Comparison of ENCODE assay signal across 8 mouse cellular contexts in genomic region chr2:153032083-153032842, GRCm38 (mm10). TPM values are rescaled to one million over a fixed set of nuclear protein-coding genes. Genes with fewer than 3 reads are reported as not detected.
DNase-seq lines count a peak whose midpoint lies in the region; ATAC-seq and TF ChIP-seq lines count a peak whose summit lies in the region.

No protein-coding gene starts in this region.

- intact Hi-C loops in heart, adult 2 months (cut with DNase I) = no loop called here

- no peaks in the 10 kb centered on the region for H3K9me3 ChIP-seq in neural tube, embryonic 14.5 days (ENCODE audit: control insufficient read depth, low read length)

- WGBS in heart, adult 2 months = 3% methylated on average over 48 of the region's 58 CpGs
- 2% methylated on average over 50 of the region's 58 CpGs for WGBS in kidney, adult 2 months
- 3% methylated on average over 57 of the region's 58 CpGs for WGBS in lung, adult 2 months
- whole genome bisulfite sequencing in neural tube, embryonic 14.5 days = 1% methylated on average over 44 of the region's 58 CpGs

- ATAC-seq in neural tube, embryonic 14.5 days (ENCODE audit: low read depth) = peak; percentile 73

- TF ChIP-seq EP300 in heart, adult 2 months (IDR thresholded peaks at IDR 0.05; ENCODE audit: insufficient read depth, low read depth, low read length) = no peak

- no peak overlapping the region for H3K27ac ChIP-seq in cortical plate, adult 2 months (ENCODE audit: insufficient read depth, low read length)
- H3K27ac ChIP-seq in heart, adult 2 months = no peak overlapping the region
- H3K27ac ChIP-seq in kidney, adult 2 months (ENCODE audit: insufficient read depth, low read depth, low read length) = no peak overlapping the region
- H3K27ac ChIP-seq in neural tube, embryonic 14.5 days (ENCODE audit: low read depth, low read length) = peak overlapping the region; percentile 86

- no peaks in the 10 kb centered on the region for H3K36me3 ChIP-seq in heart, adult 2 months (ENCODE audit: control insufficient read depth, insufficient read depth, low read length)
- no peaks in the 10 kb centered on the region for H3K36me3 ChIP-seq in kidney, adult 2 months (ENCODE audit: control insufficient read depth, insufficient read depth, low read length)
- H3K36me3 ChIP-seq in neural tube, embryonic 14.5 days (ENCODE audit: control insufficient read depth, insufficient read depth, low read length) = no peaks in the 10 kb centered on the region

- no peaks in the 10 kb centered on the region for H3K79me2 ChIP-seq in heart, adult 2 months (replicated peaks; ENCODE audit: control insufficient read depth, insufficient read depth, low read length)

- TF ChIP-seq POLR2A in cortical plate, adult 2 months (IDR thresholded peaks at IDR 0.05; ENCODE audit: extremely low read depth, insufficient read depth, low read length) = no peak
- no peak for TF ChIP-seq POLR2A in heart, adult 2 months (IDR thresholded peaks at IDR 0.05; ENCODE audit: insufficient read depth, low read depth, low read length)
- no peak for TF ChIP-seq POLR2A in kidney, adult 2 months (IDR thresholded peaks at IDR 0.05; ENCODE audit: low read depth, low read length)
- no peak for TF ChIP-seq POLR2A in lung, adult 2 months (IDR thresholded peaks at IDR 0.05; ENCODE audit: borderline replicate concordance, extremely low read depth, low read depth, low read length)

- H3K27me3 ChIP-seq in heart, adult 2 months (ENCODE audit: control insufficient read depth, insufficient read depth, low read length) = peaks cover 8% of the 10 kb centered on the region
- no peaks in the 10 kb centered on the region for H3K27me3 ChIP-seq in kidney, adult 2 months (replicated peaks; ENCODE audit: control insufficient read depth, insufficient read depth, low read length)
- H3K27me3 ChIP-seq in neural tube, embryonic 14.5 days (ENCODE audit: control insufficient read depth, insufficient read depth, low read length) = no peaks in the 10 kb centered on the region; the same call in 1 of the 2 replicates

- DNase-seq in right cerebral cortex, postnatal 10 days (ENCODE audit: low spot score in 2 of 2) = peak; percentile 60 to 75
- no peak for DNase-seq in right cerebral cortex, adult 2 months (ENCODE audit: low spot score in 2 of 2)
- DNase-seq in heart, adult 2 months = peak; percentile 57 to 81
- DNase-seq in kidney, adult 2 months = peak; percentile 60
- DNase-seq in lung, adult 2 months = peak; percentile 70
- peak; percentile 92 for DNase-seq in thymus, postnatal 14 days

- peak overlapping the region; percentile 89 for H3K4me2 ChIP-seq in neural tube, embryonic 14.5 days (ENCODE audit: low read depth, low read length)

- H3K4me1 ChIP-seq in cortical plate, adult 2 months (ENCODE audit: control insufficient read depth, insufficient read depth, low read length) = 0 out of 2 replicates have a peak, but pooled peaks cover 2% of the 10 kb centered on the region
- H3K4me1 ChIP-seq in heart, adult 2 months (ENCODE audit: control insufficient read depth, insufficient read depth, low read length) = no peaks in the 10 kb centered on the region
- H3K4me1 ChIP-seq in kidney, adult 2 months (ENCODE audit: control insufficient read depth, insufficient read depth, low read length) = no peaks in the 10 kb centered on the region
- no peaks in the 10 kb centered on the region for H3K4me1 ChIP-seq in lung, adult 2 months (ENCODE audit: control insufficient read depth, insufficient read depth, low read length)
- peaks cover 28% of the 10 kb centered on the region for H3K4me1 ChIP-seq in neural tube, embryonic 14.5 days (ENCODE audit: control insufficient read depth, insufficient read depth, low read length)

- no peak for TF ChIP-seq CTCF in cortical plate, adult 2 months (IDR thresholded peaks at IDR 0.05; ENCODE audit: extremely low read depth, insufficient read depth, low read length)
- TF ChIP-seq CTCF in heart, adult 2 months (IDR thresholded peaks at IDR 0.05) = no peak
- TF ChIP-seq CTCF in kidney, adult 2 months (conservative IDR thresholded peaks at IDR 0.05; ENCODE audit: insufficient read depth, insufficient read length, low read depth, low read length) = no peak
- no peak for TF ChIP-seq CTCF in lung, adult 2 months (IDR thresholded peaks at IDR 0.05; ENCODE audit: insufficient read depth, low read length)

- H3K4me3 ChIP-seq in cortical plate, adult 2 months (ENCODE audit: insufficient read depth, low read length) = peak overlapping the region; percentile 41
- H3K4me3 ChIP-seq in heart, adult 2 months = no peak overlapping the region
- H3K4me3 ChIP-seq in kidney, adult 2 months (ENCODE audit: insufficient read depth, low read depth, low read length) = no peak overlapping the region
- H3K4me3 ChIP-seq in lung, adult 2 months (replicated peaks; ENCODE audit: extremely low read depth, low read depth, low read length) = no peak overlapping the region
- peak overlapping the region; percentile 72 for H3K4me3 ChIP-seq in neural tube, embryonic 14.5 days (ENCODE audit: low read depth, low read length)

- H3K9ac ChIP-seq in heart, adult 2 months (ENCODE audit: low read depth, low read length) = no peak overlapping the region
- peak overlapping the region; percentile 70 for H3K9ac ChIP-seq in neural tube, embryonic 14.5 days (replicated peaks; ENCODE audit: low read depth, low read length)

RNA-seq across cellular contexts. Expression of gene Xkr7, which starts 0.6 kb away (rescaled TPM):
- polyA plus RNA-seq in cortical plate, adult 2 months (2012; rRNA removed) = 1.4 and 1.9 TPM in 2 replicates
- total RNA-seq in heart, adult 2 months (2021) = not detected
- 0.08 TPM in 1 of 2 replicates, not detected in the other for polyA plus RNA-seq in heart, adult 2 months (2012; rRNA removed)
- polyA plus RNA-seq in kidney, adult 2 months (2012; rRNA removed) = not detected in 2 replicates
- polyA plus RNA-seq in lung, adult 2 months (2012; rRNA removed) = 0.03 TPM in 1 of 2 replicates, not detected in the other
- polyA plus RNA-seq in neural tube, embryonic 14.5 days (2014; fragmentation: Nextera tagmentation; extraction: Ambion mirVana) = 0.81 and 1.5 TPM in 2 replicates

RNA-seq across cellular contexts. Expression of gene Pdrg1, which starts 17.0 kb away (rescaled TPM):
- 84.0 and 88.8 TPM in 2 replicates for polyA plus RNA-seq in cortical plate, adult 2 months (2012; rRNA removed)
- total RNA-seq in heart, adult 2 months (2021) = 100 to 1,000 TPM; 117 to 127 TPM
- polyA plus RNA-seq in heart, adult 2 months (2012; rRNA removed) = 125 and 186 TPM in 2 replicates
- 55.7 and 68.4 TPM in 2 replicates for polyA plus RNA-seq in kidney, adult 2 months (2012; rRNA removed)
- polyA plus RNA-seq in lung, adult 2 months (2012; rRNA removed) = 39.9 and 61.9 TPM in 2 replicates
- 157 TPM in 2 replicates for polyA plus RNA-seq in neural tube, embryonic 14.5 days (2014; fragmentation: Nextera tagmentation; extraction: Ambion mirVana)

RNA-seq across cellular contexts. Expression of gene Ccm2l, which starts 33.5 kb away (rescaled TPM):
- polyA plus RNA-seq in cortical plate, adult 2 months (2012; rRNA removed) = 11.7 and 13.2 TPM in 2 replicates
- 10 to 100 TPM; 13.3 to 15.9 TPM for total RNA-seq in heart, adult 2 months (2021)
- 43.4 and 44.3 TPM in 2 replicates for polyA plus RNA-seq in heart, adult 2 months (2012; rRNA removed)
- 23.0 and 25.1 TPM in 2 replicates for polyA plus RNA-seq in kidney, adult 2 months (2012; rRNA removed)
- 164 and 177 TPM in 2 replicates for polyA plus RNA-seq in lung, adult 2 months (2012; rRNA removed)
- 1.2 and 1.9 TPM in 2 replicates for polyA plus RNA-seq in neural tube, embryonic 14.5 days (2014; fragmentation: Nextera tagmentation; extraction: Ambion mirVana)

Comparison
In these comparisons a context has a peak if more than half of its experiments do, and no peak if none do; other contexts are left out.
1. DNase-seq: peak in right cerebral cortex, postnatal 10 days (2 of 2), heart, adult 2 months (2 of 2), kidney, adult 2 months (single experiment), lung, adult 2 months (single experiment) and thymus, postnatal 14 days (single experiment); none in right cerebral cortex, adult 2 months (0 of 2).
2. H3K4me3 ChIP-seq: peak in cortical plate, adult 2 months (single experiment) and neural tube, embryonic 14.5 days (single experiment); none in heart, adult 2 months (single experiment), kidney, adult 2 months (single experiment) and lung, adult 2 months (single experiment).